Mouse (Mus musculus) olfactory bulb, adult 2 months (tissue): Measurements from ENCODE around the gene Tmem260.

ENCODE experiments used
- CTCF ChIP-seq: fragments of 200-500 bp; IDR thresholded peaks from 2 replicates; pipeline ENCODE4 v1.5.1; 2012; ENCODE audit warnings: low read depth, mild to moderate bottlenecking, low read length, moderate library complexity; ENCODE audit not compliant: insufficient read depth
- POLR2A ChIP-seq: fragments of 200-500 bp; IDR thresholded peaks from 2 replicates; pipeline ENCODE4 v1.6.1; 2012; ENCODE audit warnings: mild to moderate bottlenecking, low read depth, low read length, moderate library complexity; ENCODE audit not compliant: insufficient read depth

- TF ChIP-seq CTCF (no peak), POLR2A (no peak)
Measured at GRCm38 (mm10) chr14:48502573-48502972, 56.6 kb downstream of the Tmem260 start.
